Mouse (Mus musculus) ES-Bruce4 (cell line): ENCODE data around the gene Mfsd6l.

ENCODE experiments used
- CTCF ChIP-seq: IDR thresholded peaks from one replicate; pipeline ENCODE4 v1.8.1; 2011; ENCODE audit warnings: low read depth, low read length
- POLR2A ChIP-seq: IDR thresholded peaks from one replicate; pipeline ENCODE4 v1.8.1; 2011; ENCODE audit warnings: low read length; ENCODE audit not compliant: insufficient read depth

DNA sequence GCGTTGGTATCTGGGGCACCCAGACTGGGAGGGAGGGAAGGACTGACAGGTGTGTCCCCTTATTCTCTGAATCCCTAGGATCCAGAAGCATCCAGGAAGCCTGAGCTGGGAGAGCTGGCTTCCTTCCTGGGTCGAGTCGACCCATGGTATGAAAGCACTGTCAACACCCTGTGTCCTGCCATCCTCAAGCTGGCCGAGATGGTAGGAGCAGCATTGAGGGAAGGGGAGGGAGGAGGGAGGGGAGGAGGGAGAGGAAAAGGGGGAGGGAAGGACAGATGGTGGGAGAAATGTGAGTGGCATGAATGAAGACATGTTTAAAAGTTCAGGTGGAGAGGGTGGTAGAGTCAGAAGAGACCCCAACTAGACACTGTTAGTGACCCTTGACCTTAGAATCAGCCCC lies 20.0 kb upstream of the Mfsd6l start:
- TF ChIP-seq POLR2A (no peak), CTCF (no peak)
